Mouse (Mus musculus): Measurements from ENCODE around the gene Gca. TPM values are rescaled to one million over a fixed set of nuclear protein-coding genes. Genes with fewer than 3 reads are reported as not detected.

The Gca gene
- 1 to 10 TPM; 2.8 to 7.5 (median 3.5) TPM for total RNA-seq (2022)

DNA sequence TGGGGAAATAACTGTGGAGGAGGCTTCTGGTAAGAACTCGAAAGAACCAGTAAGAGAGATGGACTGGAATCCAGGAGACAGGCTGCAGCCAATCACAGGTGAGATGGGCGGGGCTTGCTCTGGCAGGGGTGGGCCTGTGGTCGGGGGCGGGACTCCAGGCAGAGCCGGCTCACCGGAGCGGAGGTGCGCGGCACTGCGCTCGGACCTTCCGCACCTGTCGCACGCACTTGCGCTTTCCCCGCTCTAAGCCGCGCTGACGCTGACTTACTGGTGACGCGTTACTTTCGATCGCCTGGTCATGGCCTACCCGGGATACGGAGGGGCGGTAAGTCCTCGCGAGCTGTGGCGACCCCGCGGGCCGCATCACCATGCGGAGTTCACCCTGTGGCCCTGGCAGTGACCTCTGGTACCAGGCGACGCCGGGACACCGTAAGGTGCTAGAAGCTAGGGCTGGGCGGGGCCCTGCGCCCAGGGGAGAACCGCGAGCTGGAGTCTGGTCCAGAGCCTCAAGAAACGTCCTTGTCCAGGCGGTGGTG is at the start of gene Gca:
Gene Gca, plus strand, starts transcription at position 151 of the 536 bp plus-strand sequence.
- DNase-seq, result peak; percentile 75

DNA sequence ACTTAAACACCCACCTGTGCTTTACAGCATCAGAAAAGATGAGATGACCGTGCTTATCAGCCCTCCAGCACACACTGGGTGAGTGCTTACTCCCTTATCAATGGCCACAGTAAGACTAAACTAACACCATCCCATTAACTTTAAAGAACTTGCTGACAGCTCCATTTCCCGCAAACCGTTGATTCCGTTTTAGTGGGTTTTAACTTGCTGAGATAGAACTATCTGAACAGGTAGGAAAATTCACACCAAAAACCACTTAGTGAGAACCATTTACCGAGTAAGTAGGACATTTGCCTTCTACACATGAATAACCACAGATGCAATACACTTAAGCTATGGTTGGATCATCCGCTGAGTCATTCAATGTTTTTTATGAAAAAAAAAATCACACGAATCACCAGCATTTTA is 45.1 kb upstream of the Gca start:
- no peak for DNase-seq

DNA sequence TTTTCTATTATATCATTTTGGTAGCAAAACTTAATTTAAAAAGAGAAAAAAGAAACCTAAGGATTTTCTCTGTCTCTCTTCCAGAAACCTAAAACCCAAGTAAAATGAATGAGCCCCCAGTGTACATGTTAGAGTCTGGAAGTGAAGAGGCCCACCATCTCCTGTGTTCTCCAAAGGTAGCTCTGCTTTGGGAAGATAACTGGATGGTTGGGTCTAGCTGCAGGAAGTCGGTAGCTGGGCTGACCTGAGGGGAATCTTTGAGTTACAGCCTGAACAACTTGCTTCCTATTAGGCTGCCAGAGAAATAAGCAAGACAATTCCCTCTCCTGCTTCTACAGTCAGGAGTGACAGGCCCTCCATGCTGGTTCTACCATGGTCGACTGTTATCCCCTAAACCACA is 44.4 kb upstream of the Gca start:
- DNase-seq, result no peak

DNA sequence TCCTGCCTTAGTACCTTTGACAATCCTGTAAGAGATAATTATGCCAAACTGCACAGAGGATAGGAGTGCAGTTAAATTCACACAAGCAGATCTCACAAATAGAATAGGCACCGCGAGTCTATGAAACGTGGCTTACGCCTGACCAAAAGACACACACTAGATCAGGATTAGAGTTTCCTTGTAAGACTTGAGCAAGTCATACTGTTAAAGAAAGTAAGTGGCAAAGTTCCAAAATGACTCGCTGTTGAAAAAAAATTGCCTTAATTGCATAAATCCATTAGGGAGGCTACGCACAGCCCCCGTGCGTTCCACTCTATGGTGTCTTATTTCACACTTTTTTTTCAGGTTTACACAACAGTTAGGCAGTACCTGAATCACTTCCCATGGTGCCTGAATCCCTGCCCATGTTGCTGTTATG is 41.1 kb upstream of the Gca start:
- no peak for DNase-seq

DNA sequence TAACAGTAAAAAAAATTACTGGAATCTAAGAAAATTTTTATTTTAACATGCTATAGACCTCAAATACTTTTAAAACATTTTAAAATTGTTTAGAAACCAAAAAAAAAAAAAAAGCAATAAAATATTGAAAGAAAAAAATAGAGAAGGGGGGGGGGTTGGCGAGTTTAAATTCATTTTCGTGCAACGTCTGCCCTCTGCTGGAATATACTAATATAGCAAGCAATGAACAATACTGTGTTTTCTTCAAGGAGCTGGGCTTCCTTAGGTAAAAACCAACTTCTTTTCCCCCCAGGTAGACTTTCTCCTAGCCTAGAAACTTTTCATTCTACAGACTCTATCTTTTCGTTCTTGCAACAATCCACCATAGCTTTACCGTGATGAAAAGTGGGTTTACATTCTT is 36.4 kb upstream of the Gca start:
- DNase-seq, result no peak

DNA sequence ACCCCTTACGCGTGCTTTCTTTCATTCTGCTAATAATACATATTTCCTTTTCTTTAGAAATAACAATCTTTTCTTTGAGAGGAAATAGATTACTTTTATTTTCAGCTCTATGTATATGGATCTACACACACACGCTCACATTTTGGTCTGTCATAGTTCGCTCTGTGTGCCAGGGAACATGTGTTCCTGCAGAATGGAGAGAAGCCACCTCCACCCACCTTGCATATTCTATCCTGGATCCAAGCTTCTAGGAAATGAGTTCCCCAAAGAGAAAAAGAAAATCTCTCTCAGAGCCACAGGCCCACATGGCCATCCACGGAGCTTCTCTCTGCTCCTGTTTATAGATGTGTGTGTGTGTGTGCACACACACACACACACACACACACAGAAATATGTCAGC is 35.7 kb upstream of the Gca start:
- DNase-seq, result no peak

DNA sequence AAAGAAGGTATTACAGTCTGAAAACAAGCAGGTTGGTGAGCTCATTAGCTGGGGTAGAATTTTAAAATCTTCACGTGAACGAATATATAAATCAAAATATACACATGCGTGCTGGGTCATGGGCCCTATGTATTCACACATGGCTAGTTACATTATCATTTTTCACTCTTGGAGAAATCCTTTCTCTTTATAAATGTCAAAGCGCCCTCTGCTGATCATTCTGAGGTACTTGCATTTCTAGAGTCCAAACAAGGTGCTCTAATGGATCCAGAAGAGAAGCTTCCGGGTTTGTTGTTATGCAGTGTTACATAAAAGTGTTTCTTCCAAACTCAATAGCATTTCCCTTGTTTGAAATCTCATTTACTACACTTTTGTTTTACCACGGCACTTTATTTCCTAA is 33.6 kb upstream of the Gca start:
- DNase-seq, result no peak

DNA sequence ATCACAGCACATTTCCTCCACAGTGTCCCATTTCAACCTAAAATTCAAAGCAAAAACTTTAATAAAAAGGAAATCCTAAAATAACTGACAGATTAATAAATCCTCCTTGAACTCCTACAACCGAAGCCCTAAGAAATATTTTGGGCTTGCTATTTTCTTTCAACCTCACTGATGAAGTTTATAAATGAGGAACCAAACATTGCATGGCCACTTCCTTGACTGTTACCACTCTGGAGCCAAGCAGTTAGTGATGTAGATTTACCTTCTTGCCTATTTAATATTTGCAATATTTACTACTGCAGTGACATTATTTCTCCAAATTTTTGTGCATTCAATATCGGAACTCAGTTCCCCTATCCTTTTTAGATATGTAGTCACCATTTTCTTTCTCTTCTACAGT is 24.2 kb upstream of the Gca start:
- no peak for DNase-seq

DNA sequence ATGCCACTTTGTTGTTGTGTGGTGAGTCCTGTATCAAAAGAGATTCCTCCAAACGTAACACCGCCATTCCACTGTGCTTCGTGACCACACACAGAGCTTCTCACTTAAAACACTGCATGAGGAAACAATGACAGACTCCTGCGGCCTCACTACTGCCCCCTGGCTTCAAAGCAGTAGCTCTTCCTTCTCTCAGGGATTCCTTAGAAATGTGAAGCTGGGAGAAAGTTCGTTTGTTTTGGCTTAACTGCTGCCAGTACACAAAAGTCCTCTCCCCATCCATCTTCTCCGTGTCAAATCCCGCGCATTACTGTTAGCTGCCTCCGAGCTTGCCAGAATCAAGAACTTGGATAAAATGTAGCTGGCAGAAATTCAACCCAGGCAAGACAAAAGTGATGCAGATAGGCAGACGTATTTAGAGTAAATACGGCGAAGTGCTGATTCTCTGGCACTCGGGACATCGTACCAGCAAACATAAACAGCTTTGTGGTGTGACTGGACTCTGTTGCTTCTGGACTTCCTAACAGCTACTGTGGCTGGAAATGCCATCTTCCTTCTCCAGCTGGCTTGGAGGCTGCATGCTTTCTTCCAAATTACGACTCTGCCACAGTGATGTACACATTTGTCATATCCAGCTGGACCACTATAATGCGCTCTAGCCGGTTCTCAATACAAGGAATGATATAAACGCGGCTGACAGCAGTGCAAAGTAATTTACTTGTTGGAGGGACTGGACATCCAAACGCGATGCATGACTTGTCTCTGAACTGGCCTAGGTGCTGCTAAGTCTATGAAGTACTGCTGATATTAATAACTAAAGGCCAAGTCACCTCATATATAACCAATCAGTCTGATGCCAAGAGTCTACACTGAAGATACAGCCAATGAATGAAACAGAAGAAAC is 20.4 kb upstream of the Gca start:
- DNase-seq, result peak; percentile 20

DNA sequence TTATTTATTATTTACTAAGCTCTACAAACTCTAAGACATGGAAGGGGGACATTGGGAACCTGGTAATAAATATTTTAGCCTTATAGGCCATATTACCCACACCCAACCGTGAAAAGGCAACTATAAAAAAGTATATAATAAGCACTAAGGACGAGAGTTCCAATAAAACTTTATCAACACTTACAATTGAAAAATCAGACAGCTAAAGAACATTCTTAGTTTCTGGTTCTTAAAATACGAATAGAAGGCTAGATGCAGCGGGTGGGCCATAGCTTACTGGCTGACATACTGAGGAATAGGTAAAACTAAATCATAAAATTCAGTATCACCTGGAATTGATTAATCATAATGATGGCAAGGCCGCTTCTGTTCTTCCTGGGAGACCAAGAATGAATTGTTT is 19.2 kb upstream of the Gca start:
- no peak for DNase-seq

DNA sequence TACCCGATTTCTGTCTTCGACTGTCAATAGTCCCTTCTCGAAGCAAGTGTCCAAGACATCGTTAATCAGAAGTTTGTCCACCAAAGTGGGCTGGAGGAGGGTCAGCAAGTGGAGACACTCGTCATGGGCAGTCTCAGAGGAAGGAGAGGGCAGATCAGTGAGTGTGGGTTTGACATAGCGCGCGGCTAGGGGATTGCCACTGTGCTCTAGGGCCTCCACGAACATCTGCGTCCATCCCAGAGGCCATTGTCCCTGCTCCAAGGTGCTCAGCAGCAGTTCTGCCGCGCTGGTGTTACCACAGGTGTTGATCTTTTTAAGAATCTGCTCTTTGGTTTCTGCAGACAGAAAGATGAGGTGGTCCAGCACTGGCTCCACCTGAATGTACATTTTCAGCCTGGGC is 18.6 kb upstream of the Gca start:
- DNase-seq, result no peak

DNA sequence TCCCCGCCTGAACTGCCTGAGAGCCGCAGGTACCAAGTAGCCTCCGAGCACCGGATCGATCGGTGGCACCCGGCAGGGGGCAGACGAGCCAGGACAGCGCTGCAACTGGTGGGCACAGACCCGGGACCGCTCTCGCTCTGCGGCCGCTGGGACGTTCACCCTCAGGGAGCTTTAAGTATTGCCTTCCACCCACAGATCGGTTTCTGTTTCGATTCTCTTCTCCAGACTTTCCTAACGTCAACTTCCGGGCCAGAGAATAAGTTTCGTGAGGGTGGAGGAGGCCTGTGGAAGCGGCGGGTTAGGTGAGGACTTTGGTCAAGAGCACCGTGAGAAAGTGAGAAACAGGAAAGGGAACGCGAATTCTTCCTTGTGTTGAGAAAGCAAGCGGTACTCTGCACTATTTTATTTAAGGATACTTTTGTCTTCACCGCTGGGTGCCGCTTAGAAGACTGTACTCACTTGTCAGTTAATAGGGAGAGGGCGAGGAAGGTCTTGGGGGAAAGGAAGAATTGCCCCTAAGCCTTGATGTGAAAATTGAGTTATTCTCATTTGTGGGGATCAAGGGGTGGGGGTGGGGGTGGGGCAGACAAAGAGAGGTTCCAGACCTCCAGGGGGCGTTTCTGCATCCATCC is 18.0 kb upstream of the Gca start, which contains the start of gene Ifih1:
Gene Ifih1, minus strand, starts transcription at position 242 of the 632 bp plus-strand sequence.
- DNase-seq, result peak; percentile 36

DNA sequence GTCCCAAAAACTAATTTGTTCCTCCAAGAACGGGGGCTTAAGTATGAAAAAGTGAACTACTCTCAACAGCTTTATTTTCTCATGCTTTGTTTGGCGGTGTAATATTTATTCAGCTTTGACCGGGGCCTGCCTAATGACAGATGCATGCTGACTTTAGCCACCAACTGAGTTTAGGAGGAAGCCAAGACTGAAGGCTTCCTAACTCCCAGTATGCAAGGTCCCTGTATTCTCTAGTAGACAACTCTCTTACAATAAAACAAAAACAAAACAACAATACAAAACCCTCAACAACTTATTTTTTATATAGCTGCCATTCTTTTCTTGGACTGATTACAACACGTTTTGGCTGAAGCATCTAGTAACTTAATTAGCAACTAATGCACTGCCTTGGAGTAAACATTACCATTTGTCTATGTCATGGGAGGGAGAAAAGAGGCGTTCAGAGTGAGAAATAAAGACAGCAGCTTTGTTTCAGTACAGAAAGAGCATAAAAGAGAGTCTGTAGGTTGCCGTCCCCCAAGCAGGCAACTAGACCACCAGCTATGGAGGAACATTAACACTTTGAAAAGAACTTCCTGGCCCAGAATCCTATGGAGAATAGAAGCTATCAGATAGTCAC is 17.3 kb upstream of the Gca start:
- DNase-seq, result no peak

DNA sequence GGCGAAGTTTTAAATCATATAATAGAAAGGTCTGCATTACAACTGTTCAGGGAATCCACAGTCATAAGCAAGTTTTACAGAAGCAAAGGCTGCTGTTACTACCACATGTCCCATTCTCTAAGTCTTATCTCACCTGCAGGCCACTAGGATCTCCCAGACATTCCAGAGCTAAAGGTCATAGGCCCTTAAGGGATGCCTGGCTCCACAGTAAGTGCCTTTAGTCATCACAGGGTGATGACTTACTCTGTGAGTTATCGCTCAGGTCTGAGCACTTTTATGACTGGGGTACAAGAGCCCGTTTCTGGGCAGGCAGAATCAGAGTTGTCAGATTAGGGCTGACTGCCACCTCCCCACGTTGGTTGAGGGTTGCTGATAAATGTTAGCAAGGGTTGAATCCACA is 12.2 kb upstream of the Gca start:
- no peak for DNase-seq

DNA sequence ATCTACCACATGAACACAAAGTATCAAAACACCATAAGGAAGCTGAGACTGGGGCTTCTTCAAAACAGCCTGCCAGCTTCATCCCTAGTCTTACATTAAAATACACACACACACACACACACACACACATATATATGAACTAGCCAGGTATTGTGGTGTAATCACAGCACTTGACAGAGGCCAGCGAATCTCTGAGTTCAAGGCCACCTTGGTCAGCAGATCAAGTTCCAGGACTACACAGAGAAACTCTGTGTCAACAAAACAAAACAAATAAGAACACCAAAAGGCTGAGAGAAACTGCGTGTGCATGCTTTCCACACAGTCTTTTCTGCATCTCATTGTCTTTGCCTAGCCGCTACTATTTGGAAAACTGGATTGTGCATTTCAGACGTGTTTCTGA is 11.6 kb upstream of the Gca start:
- no peak for DNase-seq

DNA sequence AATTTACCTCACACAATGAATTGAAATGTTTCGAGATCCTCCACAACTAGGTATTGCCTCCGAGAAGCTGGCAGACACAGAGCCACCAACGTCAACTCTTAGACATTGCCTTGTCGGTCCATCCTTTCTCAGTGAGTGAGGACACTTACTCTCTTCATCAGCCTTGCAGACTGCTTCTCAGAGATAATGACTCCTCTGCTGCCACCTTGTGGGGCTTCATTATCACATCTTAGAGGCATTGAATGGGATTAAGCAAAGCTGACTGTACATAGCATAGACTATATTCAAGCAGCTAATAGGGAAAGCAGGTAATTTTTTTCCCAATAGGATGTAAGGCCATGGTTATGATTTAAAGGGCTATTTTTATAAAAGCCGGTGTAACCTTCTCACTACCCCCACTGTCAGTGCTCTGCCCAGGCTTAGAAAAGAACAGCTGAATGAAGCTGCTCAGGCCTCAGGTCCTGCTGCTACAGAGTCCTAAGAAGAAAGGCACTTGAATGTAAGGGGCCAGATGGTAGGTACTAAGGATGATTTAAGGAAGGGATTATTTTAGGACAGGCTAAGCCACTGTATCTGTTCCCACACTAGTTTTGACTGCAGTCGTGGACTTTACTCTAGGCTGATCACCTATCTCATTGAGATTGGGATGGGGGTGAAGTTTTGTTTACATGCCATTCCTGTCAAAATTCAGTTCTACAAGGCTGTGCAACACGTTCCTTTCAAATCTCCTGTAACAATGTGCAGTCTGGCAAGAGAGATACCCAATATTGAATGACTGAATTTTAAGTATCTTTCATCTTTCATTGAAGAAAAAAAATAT is 9.4 kb upstream of the Gca start:
- no peak for DNase-seq

DNA sequence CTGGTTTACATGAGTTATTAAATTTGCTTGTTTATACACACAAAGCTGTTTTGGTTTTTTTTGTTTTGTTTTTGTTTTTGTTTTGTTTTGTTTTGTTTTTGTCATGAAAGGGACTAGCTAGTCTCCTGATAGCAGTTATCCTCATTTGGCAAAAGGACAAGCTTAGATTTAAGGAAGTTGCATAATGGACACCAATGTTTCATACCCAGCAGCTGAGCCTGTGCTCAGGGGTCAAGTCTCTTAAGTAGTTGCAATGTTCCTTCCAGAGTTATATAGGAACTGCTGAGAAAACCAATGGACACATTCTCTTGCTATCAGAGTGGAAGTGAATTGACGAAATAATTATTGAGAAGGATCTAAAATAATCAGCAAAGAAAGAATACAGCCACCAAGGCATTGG is 8.0 kb upstream of the Gca start:
- DNase-seq, result no peak

DNA sequence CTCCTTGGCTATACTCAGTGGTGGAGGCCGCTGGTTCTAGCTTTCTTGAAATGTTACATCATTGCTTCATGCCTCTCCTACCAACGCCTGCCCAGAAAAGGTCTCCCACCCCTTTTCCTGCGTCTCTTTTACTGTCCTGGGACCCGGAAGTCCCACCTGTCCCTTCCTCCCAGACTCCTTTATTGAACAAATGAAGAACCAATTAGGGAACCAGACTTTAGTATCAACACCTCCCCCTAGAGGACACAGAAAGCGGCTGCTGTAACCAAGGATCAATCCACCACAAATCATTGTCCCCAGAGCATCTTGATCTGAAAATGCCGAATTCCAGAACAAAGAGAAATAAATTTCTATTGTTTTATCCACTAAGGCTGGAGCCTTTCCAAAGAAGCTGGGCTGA is 3.5 kb upstream of the Gca start:
- no peak for DNase-seq

DNA sequence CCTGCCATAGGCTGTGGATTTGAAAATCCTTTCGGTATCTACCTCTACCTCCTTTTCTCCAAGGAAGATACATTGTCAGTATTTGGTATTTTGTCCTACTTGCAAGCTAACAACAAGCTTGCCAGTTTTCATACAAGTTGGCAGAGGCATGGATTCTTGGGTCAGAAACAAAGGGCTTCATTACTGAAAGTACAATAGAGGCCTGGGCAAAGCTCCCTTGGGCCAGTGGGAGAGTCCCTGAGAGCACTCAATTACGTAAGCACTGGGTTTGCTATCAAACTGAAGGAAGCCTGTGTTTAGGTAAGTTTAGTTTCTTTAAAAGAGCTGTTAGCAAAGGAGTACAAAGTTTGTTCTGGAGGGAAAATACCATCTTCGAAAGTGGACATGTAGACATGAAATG is 1.5 kb upstream of the Gca start:
- DNase-seq, result no peak

DNA sequence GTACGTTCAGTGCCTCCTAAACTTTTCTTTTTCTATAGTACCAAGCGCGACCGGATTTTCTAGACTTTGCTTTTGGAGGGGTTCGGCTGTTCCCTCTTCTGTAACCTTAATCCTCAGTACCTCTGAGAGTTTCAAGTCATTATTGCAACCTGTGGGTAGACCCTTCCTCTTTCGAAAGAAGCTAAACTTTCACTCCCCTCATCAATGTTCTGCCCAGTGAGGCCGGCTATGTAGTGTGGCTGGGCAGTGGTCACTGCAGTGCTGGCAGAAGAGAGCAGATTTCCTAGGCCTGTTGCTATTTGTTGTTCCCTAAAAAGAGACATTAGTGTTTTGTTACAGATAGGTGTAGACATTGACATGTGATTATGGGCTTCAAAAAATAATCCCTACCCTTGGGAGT is 754 bp downstream of the Gca start:
- no peak for DNase-seq

DNA sequence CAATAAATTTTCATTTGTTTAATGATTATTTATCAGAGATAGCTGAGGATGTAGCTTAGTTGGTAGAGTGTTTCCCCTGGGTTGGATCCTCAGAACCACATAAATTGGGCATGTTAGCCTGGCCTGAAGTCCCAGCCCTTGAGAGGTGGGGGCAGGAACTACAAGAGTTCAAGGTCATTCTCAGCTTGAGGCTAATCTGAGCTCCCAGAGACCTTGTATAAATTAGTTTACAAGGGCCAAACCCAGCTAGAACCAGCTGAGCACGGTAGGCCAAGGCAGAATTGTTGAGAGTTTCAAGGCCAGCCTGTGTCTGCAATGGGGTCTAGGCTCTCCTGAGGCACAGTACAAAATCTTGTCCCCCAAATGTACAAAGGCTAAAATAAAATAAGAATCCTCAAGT is 1.5 kb downstream of the Gca start:
- DNase-seq, result no peak

DNA sequence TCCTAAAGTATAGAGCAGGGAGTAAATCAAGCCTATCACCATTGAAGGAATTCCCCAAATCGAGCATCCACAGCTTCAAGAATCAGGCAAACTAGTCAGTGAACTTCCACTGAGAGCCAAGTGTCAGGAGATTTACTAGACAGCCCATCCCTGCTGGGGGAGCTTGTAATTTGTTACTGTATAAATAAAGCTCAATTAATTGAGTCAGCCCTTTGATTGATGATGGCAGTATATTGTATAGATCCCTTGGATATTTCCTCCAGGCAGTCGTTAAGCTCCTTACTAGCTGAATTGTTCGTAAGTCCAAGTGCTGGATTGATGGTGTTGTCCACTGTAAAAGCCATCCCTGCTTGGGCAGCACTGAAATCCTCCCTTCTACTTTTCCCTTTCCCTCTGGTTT is 5.8 kb downstream of the Gca start:
- no peak for DNase-seq

DNA sequence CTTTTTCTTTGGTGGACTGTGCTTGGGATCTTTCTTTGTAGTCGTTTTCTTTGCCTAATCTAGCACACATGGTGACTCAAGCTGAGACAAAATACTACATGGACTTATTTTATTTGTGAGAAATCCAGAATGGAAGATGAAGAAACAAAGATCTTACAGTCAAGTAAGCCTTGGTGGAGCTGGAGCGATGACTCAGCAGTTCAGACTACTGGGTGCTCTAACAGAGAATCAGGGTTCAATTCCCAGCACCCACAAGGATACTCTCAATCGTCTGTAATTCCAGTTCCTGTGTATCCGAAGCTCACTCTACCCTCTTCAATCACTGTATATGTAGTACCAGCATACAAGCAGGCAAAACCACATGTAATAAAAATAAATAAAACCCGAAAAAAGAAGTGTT is 6.2 kb downstream of the Gca start:
- no peak for DNase-seq
